Mouse (Mus musculus) testis, postnatal 14 days (tissue): Measurements from ENCODE around the gene Thop1.
A peak's percentile ranks its signal among the peaks of the same experiment; 100 is the strongest.
"Not testable (repeated sequence)": the region's sequence is repeated elsewhere in the genome, so short reads cannot be mapped to it uniquely, and the experiment has no call there.

Experiments
- DNase-seq: peaks from one replicate; pipeline ENCODE4 v3.0.0; 2021; ENCODE audit warnings: low spot score

The Thop1 gene

GRCm38 (mm10) chr10:81057406-81058130 lies 12.3 kb upstream of the Thop1 start:
- DNase-seq, result no peak

GRCm38 (mm10) chr10:81058896-81059295 lies 10.9 kb upstream of the Thop1 start:
- no peak for DNase-seq

- DNase-seq, result peak; percentile 99
These were observed 10.0 kb upstream of the Thop1 start, which contains the start of gene Sgta for GRCm38 (mm10) chr10:81059603-81060543. TSS of gene Sgta (minus strand) at chr10:81060181.

GRCm38 (mm10) chr10:81062710-81063109 lies 7.1 kb upstream of the Thop1 start:
- DNase-seq, result no peak

- not testable (repeated sequence) for DNase-seq
These were observed 5.3 kb upstream of the Thop1 start for GRCm38 (mm10) chr10:81064519-81064918.

- no peak for DNase-seq
These were observed 1.1 kb upstream of the Thop1 start for GRCm38 (mm10) chr10:81068706-81069105.

- DNase-seq, result no peak
These were observed 2.5 kb downstream of the Thop1 start for GRCm38 (mm10) chr10:81072290-81072689.

GRCm38 (mm10) chr10:81073464-81073863 lies 3.6 kb downstream of the Thop1 start:
- no peak for DNase-seq

- no peak for DNase-seq
These were observed 5.9 kb downstream of the Thop1 start for GRCm38 (mm10) chr10:81075734-81076133.

GRCm38 (mm10) chr10:81076356-81076755 lies 6.5 kb downstream of the Thop1 start:
- DNase-seq, result no peak

GRCm38 (mm10) chr10:81077916-81078315 lies 8.1 kb downstream of the Thop1 start:
- DNase-seq, result no peak

GRCm38 (mm10) chr10:81080008-81080655 lies 10.3 kb downstream of the Thop1 start:
- no peak for DNase-seq

- no peak for DNase-seq
These were observed 12.5 kb downstream of the Thop1 start for GRCm38 (mm10) chr10:81082168-81082960.

- DNase-seq, result no peak
These were observed 17.2 kb downstream of the Thop1 start for GRCm38 (mm10) chr10:81087021-81087420.

GRCm38 (mm10) chr10:81089216-81089615 lies 19.4 kb downstream of the Thop1 start:
- no peak for DNase-seq

GRCm38 (mm10) chr10:81090621-81091020 lies 20.8 kb downstream of the Thop1 start:
- DNase-seq, result no peak

GRCm38 (mm10) chr10:81092465-81093250 lies 22.8 kb downstream of the Thop1 start:
- DNase-seq, result no peak

- DNase-seq, result no peak
These were observed 25.3 kb downstream of the Thop1 start for GRCm38 (mm10) chr10:81094931-81095678.

GRCm38 (mm10) chr10:81105565-81106112 lies 35.8 kb downstream of the Thop1 start, which contains the start of gene Map2k2:
TSS of gene Map2k2 (plus strand) at chr10:81105915.
- DNase-seq, result peak; percentile 97
